Mouse (Mus musculus): ENCODE data around the gene Foxp1.

- TF ChIP-seq CTCF (IDR thresholded peaks at IDR 0.05; ENCODE audit: borderline replicate concordance, control insufficient read depth, extremely low read depth, insufficient read depth, low read length, poor library complexity) (no peak), POLR2A (IDR thresholded peaks at IDR 0.05; ENCODE audit: control insufficient read depth, extremely low read depth, insufficient read depth, low read length, poor library complexity) (no peak)
Measured at GRCm38 (mm10) chr6:99435140-99435539, 87.4 kb downstream of the Foxp1 start.
